Mouse (Mus musculus): ENCODE measurements around the gene Clstn1.
"Not testable (repeated sequence)": the region's sequence is repeated elsewhere in the genome, so short reads cannot be mapped to it uniquely, and the experiment has no call there.

The Clstn1 gene

DNA sequence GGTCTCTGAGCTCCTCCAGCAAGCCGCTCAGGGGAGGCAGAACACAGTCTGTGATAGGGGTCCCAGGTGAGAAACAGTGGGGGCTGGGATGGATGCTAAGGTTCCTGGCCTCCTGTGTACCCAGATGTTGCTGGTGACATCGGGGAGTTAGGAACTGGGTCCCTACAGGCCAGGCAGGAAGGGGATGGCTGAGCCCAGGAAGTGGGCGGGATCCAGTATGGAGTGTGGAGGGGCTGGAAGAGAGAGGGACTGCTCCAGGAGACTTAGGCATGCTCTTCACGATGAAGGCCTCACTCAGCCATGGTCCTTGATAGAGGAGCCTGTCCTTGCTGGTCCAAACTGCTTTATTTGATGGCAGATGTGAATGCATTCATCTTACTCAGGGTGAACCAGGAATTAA is 13.9 kb downstream of the Clstn1 start:
- DNase-seq (ENCODE audit: low read depth), result no peak

DNA sequence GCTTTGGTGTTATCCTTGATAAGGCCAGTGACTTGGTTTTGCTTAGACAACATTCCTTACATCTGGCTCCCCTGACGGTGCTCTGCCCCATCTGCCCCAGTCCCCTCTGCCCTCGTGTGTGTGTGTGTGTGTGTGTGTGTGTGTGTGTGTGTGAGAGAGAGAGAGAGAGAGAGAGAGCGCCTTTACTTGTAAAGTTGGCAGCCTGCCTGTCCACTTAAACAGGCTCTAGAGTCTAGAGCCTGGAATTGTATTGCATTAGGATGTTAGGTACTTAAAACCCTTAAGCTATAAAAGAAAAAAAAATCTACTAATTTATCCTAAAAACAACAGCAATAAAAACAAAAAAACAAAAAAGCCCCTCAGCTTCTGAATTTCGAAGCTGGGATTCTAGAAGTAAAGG is 15.2 kb downstream of the Clstn1 start:
- no peak for DNase-seq (ENCODE audit: low read depth)

DNA sequence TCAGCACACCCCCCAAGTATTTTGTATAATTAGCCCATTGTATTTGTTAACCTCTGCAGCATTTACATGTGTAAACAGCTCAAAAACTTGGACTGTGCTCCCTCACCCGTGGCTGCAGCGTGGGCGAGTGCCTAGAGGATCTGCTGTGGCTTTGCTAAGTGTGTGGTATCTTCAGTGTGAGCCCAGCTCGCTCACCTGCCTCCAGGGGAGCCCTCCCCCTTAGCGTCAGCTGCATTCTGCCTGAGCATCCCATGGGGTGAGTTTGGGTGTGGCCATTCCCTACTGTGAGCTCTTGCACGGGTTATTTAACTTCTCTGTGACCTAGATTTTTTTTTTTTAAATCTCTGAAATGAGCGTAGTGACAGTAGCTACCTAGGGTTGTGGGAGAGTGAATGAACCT is 16.0 kb downstream of the Clstn1 start:
- DNase-seq (ENCODE audit: low read depth), result no peak

DNA sequence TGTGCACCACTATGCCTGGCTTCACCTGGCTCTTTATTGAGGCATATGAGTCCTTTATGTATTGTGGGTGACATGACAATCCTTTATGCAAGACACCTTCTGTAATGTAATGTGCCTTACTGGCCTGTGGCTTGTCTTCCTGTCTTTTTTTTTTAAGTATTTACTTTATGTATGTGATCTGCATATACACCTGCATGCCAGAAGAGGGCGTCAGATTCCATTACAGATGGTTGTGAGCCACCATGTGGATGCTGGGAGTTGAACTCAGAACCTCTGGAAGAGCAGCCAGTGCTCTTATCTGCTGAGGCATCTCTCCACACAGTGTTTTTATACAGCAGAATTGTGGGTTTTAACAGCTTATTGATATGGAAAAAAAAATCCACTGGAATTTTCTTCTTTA is 17.6 kb downstream of the Clstn1 start:
- no peak for DNase-seq (ENCODE audit: low read depth)

DNA sequence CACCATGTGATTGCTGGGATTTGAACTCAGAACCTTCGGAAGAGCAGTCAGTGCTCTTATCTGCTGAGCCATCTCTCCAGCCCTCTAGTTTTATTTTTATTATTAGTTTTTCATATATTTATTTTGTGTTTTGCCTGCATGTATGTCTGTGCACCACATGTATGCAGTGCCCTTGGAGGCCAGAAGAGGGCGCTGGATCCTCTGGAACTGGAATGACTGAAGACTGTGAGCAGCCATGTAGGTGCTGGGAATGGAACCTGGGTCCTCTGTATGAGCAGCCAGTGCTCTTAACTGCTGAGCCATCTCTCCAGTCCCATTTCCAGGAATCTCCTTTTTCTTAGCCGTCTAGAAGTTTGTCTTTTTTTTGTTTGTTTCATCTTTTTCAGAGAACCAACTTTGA is 18.2 kb downstream of the Clstn1 start:
- no peak for DNase-seq (ENCODE audit: low read depth)

DNA sequence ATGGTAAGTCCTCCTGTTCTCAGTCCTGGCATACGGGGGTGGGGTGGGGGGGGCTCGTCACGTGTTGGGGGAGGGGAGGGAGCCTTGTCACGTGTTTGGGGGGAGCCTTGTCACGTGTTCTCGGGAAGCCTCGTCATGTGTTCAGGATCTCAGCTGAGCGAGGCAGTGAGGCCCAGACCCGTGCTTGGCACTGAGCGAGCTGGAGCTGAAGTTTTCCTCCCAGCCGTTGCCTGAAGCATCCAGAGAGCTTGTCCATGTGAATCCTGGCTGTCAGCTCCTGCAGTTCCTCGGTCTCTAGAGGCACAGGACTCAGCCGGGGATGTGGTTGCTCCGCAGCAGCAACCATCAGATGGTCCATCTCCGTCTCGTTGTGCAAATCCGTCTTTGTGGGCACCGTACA is 19.8 kb downstream of the Clstn1 start:
- no peak for DNase-seq (ENCODE audit: low read depth)

DNA sequence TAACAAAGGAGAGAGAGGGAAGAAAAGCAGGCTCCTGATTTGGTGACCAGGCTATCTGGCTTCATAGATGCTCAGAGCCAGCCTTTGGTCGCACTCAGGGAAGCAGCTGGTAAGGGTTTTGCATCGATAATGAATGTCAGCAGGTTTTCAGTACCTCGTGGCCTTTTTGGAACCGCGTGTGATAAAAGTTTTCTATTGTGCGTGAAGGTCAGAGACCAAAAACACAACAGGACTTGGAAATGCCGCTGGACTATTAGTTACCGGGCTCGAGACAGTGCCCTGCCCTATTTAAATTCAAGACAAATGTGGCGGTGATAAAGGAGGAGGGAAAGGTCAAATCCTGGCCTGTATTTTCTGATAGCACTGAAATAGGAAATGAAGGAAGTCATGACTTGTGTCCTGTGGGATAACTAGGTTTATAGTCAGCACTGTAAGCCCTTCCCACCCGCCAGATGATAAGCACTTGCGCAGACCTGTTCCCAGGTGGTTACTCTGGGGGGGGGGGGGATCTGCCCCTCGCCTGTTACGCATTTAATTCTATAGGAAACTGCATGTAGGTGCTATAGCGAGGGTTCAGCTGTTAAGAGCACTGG is 20.6 kb downstream of the Clstn1 start:
- no peak for DNase-seq (ENCODE audit: low read depth)

DNA sequence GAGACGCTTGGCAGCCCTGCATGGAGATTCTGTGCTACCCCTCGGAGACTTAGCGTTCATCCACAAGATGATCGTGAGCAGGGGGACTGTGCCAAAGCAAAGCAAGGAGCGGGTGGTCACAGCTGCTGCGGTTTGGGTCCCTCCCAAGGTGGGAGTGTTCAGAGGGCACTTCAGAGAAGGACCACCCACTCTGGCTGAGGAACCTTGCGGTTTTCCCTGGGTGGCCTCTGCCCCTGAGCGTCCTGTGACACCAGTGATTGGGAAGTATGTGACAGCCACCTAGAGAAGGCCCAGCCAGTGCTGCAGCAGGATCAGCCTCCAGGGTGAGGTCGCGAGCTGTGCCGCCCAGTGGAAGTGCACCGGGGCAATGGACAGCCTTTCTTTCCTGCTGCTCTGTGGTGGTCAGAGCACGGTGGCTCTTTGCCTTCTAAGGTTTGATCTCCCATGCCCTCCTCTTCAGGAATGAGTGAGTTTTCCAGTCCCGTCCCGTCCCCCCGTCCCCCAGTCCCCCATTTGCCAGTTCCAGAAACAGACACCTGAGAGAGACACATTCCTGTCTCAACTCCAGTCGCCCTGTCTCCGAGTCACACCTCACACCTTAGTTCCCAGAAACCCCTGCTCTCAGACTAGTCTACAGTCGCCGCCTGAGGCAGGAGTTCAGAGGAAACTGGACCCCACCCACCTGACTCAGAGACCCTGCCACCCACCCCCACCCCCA is 21.5 kb downstream of the Clstn1 start:
- no peak for DNase-seq (ENCODE audit: low read depth)

DNA sequence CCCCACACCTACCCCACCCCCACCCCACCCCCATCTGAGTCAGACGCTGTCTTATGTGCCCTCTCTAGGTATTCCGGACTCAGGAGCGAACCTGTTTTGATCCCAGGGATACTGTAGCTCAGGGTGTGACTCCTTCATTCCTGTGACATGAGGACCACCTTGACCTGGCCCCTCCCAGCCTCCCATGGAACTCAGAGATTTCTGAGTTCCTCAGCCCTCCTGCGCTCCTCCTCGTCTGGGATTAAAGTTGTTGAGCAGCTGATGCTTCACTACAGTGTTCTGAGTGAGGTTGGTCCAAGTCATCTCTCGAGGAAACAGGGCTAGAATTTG is 22.0 kb downstream of the Clstn1 start:
- no peak for DNase-seq (ENCODE audit: low read depth)

DNA sequence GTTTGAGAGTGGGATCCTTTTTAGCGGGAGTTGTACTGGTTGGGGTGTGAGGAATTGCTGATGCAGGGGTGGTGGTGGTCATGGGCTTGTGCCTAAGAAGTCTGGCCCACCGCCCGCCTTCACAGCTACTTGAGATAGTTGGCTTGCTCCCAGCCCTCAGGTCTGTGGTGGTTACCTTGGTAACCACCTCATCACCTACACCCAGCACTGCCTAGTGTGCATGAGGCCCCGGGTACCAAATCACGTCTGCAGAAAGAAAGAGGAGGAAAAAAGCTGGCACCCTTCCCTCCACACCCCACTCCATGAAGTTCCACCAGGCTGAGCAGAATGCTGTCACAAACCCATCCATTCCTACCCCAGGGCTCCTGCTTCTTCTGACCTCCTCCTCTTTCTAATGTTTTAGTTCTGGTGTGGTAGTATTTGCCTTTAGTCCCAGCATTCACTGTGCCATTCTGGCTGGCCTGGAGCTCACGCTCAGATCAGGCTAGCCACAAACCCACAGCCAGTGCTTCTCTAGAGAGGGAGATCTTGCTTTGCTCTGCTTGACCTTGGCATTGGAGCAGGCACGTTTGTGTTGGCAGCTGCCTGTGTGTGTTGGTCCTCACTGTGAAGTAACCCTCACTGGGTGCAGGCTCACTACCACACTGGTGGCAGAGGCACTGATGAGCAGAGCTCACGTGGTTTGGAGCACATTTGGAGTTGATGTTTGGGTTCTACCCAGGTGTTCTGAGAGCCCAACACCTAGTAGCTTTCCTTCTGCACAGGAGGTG is 23.2 kb downstream of the Clstn1 start:
- DNase-seq (ENCODE audit: low read depth), result no peak

DNA sequence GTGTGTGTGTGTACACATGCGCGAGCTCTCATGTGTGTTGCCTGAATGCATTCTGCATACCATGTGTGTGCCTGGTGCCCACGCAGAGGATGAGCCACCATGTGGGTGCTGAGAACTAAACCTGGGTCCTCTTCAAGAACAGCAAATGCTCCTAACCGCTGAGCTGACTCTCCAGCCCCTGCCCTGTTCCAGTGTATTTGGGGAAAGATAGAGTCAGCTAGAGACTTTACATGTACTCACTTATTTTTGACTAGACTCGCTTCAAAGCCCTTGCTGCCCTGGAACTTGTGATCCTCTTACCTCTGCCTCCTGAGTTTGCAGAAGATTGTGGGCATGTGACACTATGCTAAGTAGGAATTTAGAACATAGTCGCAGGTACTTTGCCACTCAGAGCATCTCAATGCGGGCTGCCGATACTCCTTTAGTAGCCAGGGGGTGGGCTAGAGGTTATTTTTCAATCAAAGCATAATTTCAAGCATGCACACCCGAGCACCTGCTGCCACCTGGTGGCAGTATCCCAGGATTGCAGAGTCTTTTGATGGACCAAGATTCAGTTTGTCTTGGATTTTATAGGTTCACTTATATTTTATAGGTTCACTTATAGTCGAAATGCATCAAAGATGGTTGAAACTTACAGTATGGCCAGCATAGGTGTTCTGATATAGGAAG is 25.2 kb downstream of the Clstn1 start:
- peak; percentile 49 for DNase-seq (ENCODE audit: low read depth)

DNA sequence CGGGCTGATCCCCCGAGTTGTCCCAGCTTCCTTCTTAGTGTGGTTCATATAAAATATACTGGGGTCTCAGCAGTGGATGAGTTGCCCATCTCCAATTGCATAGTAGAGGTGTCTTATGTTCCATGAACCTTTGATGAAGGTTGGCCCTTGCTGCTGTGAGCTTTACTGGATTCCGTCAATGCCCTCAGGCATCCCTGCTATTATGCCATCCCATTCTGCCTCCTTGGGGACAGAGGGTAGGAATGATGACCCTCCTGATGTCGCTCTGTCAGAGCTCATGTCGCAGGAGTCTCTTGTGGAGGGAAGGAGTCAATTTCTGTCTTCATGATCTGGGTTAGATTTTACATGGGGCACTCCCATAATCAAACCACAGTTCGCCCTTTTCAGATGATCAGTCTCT is 27.2 kb downstream of the Clstn1 start:
- DNase-seq (ENCODE audit: low read depth), result not testable (repeated sequence)

DNA sequence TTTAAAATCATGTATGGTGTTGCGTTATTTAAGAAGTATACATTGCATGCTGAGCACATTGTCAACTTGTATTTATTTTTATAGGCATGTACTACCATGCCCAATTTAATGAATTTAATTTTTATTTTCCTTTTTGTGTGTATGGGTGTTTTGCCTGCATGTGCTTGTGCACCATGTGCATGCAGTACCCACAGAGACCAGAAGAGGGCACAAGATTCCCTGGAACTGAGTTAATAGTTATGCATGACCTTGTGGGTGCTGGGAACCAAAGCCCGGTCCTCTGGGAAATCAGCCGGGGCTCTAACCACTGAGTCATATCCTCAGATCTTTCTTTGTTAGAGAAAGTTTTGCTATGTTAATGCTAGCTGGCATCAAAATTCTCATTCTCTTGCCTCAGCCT is 28.6 kb downstream of the Clstn1 start:
- no peak for DNase-seq (ENCODE audit: low read depth)

DNA sequence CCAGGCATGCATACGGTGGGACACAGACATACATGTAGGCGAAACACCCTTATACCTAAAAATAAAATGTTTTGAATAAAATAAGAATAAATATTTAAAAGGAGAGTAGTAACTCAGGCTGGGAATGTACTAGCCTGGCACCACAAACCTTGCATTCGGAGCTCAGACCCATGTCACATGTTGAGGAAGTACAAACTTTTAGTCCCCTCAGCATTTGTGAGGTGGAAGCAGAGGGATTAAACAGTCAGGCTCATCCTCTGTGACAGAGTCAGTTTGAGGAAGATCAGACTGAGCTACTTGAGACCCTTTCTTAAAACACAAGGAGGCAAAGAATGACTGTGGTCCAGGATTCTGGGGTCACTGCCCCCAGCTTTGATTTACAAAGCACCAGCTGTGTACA is 30.7 kb downstream of the Clstn1 start:
- not testable (repeated sequence) for DNase-seq (ENCODE audit: low read depth)

DNA sequence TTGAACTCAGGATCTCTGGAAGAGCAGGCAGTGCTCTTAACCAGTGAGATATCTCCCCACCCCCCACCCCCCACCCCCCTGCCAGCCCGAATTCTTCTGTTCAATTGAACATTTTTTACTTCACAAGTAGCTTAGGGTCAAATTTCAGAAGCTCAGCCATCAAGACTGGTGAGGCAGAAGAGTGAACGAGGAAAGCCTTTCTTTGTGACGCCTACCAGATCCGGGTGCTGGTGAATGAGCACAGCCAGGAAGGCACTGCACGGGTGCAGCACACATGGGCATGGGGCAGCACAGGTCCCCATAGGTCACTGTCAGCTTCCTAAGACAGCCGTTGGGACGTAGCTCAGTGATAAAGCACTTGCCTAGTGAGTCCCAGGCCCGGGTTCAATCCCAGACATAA is 33.7 kb downstream of the Clstn1 start:
- DNase-seq (ENCODE audit: low read depth), result no peak

DNA sequence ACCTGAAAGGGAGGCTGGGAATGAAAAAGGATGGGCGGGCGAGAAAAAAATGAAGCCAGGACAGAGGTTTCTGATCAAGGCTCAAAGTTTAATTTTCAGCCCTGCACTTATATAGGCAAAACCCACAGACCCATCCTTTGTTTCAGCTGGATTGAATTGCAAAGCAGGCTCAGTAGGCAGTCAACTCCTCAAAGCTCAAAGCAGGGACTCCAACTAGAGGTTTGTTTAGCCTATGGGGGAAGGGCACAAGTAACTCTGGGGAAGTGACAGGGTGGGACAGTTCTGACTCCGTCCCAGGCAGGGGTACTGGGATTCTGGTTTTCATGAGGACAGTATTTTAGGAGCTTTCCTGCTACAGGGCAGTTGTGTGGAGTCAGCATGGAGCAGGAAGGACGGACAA is 35.0 kb downstream of the Clstn1 start:
- DNase-seq (ENCODE audit: low read depth), result no peak

DNA sequence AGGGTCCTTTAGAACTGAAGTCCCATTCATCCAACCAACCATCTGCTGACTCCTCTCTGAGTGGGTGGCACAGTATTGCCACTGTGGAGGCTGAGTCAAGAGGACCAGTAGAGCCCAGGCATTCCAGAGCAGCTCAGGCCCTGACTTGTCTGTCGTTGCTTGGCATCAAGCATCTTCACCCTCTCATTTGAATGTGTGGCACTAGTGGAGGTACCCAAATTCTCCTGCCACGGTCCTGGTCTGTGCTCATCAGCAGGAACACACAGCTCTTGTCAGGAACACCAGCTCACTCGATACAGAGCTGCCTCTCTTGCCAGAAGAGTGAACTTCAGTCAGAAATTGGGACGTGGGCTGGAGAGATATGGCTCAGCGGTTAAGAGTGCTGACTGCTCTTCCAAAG is 37.4 kb downstream of the Clstn1 start:
- DNase-seq (ENCODE audit: low read depth), result no peak

DNA sequence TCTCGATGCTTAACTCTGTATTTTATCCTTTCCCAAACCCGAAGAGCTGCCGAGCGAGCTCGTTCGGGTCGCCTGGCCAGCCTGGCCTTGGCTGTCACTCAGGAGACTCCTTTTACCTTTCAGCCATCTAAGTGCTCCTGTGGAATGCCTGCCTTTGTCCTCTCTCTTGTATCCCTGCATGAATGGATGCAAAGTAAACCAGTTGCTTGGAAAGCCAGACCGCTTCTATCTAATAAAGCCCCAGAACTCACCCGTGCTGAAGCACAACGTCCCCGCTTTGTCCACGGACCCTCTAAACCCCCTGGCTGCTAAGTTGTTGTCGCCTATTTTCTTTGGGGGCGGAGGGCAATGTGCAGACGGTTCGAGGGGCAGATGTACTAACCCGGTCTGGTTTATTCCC is 40.5 kb downstream of the Clstn1 start:
- DNase-seq (ENCODE audit: low read depth), result no peak

DNA sequence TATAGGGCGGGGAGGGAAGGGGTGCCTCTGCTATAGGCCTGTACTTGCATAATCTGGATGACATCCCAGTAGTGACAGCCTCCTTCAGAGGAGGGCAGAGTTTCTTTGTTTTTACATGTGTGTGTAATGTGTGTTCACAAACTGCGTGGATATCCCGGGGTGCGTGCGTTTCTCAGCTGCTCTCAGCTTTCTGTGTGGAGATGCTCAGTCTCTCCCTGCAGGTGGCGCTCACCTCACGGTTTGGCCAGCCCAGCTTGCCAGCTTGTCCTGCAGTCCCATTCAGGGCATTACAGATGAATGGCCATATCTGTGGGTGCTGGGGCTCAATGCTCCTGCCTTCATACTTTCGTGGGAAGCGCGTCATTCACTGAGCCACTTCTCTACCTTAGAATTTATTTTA is 42.1 kb downstream of the Clstn1 start:
- DNase-seq (ENCODE audit: low read depth), result peak; percentile 54

DNA sequence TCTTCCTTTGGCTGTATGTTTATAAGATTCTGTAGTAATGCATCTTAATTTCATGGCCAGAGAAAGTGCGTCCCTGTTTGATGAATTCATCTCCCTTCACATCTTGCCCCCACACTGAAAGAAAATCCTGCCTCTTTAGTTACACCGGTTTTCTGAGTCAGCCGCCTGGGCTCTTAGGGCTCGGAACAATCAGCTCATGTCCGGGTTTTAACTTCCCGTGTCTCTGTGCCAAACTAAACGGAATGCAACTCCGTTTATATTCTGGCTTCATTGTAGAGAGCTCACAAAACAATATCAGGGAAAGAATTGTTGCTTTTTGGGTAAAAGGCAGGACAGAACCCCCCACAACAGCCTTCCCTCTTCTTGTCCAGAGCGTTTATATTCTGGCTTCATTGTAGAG is 42.5 kb downstream of the Clstn1 start:
- no peak for DNase-seq (ENCODE audit: low read depth)

DNA sequence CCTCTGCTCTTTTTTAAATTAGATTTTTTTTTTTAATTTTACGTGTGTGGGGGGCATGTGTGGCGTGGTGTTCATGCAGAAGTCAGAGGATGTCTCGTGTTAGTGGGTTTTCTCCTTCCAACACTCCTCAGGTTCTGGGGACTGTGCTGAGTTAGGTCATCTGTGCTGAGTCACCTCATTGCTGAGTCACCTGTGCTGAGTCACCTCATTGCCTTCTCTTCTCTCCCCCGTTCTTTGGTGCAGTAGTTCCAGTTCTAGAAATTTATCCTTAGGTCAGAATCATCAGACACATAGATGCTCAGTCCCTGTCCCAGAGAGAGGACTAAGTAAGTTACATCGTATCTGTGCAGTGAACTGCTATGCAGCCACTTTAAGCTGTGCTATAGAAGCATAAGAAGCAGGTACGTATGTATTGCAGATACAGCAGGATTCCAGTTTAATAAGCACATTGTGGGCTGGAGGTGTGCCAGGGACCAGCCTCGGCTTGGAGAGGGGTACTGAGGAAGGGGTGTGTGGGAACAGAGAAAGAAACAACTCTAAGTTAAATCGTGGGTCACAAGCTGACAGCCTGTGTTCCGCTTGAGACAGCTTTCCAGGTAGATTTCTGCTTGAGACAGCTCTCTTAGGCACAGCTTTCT is 46.5 kb downstream of the Clstn1 start:
- no peak for DNase-seq (ENCODE audit: low read depth)

DNA sequence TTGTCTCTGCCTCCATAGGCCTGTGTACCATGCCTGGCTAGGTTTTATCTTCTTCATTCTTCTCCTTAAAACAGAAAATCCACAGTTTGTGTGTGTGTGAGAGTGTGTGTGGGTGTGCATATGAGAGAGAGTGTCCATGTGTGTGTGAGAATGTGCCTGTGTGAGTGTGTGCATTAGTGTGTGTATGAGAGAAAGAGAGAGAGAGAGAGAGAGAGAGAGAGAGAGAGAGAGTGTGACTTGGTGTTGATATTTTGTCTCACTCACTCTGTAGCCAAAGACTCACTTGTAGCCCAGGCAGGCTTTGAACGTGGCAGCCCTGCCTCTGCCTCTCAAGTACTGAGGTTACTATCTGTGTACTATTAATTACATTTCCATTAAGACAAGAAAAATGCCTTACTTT is 47.9 kb downstream of the Clstn1 start:
- no peak for DNase-seq (ENCODE audit: low read depth)

DNA sequence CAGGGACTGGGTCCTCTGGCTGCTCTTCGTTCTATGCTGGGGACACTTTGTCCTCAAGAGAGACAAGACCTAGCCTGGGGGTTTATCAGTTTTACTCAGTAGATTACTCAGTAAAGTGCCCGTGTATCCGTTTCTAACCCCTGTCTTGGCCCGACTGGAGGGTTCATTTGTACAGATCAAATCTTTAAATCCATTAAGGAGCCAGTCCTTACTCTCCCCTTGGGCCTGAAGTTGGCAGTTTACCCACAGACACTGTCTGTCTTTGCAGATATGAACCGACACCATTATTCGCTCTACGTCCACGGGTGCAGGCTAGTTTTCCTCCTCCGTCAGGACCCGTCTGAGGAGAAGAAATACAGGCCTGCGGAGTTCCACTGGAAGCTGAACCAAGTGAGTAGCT is 48.7 kb downstream of the Clstn1 start:
- no peak for DNase-seq (ENCODE audit: low read depth)
